Comparison of ENCODE assay signal across 27 mouse cellular contexts in the genomic region with DNA sequence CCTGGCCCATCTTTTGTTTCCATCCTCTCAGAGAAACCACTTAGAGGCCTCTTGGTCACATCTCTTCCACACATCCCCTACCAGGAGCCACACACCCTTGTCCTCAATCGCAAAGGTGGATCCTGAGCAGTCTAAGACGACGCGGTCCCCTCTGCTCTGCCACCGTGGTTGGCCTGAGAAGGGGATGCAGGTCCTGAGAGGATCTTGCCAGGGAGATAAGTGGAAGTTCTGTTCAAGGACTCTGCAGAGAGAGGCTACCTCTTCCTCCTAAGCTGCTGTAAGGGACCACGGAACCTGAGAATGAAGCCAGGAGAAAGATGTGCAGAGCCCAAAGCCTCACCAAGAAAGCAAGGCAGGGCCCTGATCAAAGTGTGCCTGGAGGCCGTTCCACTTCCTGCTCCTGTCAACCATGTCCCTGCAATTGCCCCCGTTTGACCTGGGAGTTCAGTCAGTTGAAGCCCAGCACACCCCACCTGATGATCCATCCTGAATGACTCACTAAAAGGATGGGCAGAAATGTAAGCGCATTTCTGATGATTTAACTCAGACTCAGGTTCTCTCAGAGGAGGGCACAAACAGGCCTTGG. TPM values are rescaled to one million over a fixed set of nuclear protein-coding genes. Genes with fewer than 3 reads are reported as not detected.
DNase-seq lines count a peak whose midpoint lies in the region; ATAC-seq lines count a peak whose summit lies in the region.
"Had no signal": no experiment of that assay in that cellular context is flagged by ENCODE, and none has a peak within 500 bp of the region (broad histone marks: within the 10 kb centered on the region; RNA-seq: fewer than 3 reads in every experiment).

No protein-coding gene starts in this region.

- H3K9me3 ChIP-seq in hindbrain, embryonic 10.5 days, result no peaks in the 10 kb centered on the region
- H3K9me3 ChIP-seq in hindbrain, embryonic 11.5 days (ENCODE audit: control insufficient read depth, low read length), result no peaks in the 10 kb centered on the region
- H3K9me3 ChIP-seq: heart, embryonic 15.5 days; intestine, embryonic 15.5 days; lung, embryonic 15.5 days had no signal

- H3K27me3 ChIP-seq in hindbrain, embryonic 10.5 days (ENCODE audit: insufficient read depth, poor library complexity, severe bottlenecking), result no peaks in the 10 kb centered on the region
- H3K27me3 ChIP-seq in hindbrain, embryonic 11.5 days (ENCODE audit: control insufficient read depth, insufficient read depth, low read length), result no peaks in the 10 kb centered on the region
- H3K27me3 ChIP-seq: CH12.LX; heart, embryonic 15.5 days; intestine, embryonic 15.5 days; limb, embryonic 13.5 days; lung, embryonic 15.5 days had no signal

- H3K27ac ChIP-seq in hindbrain, embryonic 10.5 days, result no peak overlapping the region
- no peak overlapping the region for H3K27ac ChIP-seq in hindbrain, embryonic 11.5 days (ENCODE audit: low read depth, low read length)
- H3K27ac ChIP-seq: heart, embryonic 15.5 days; intestine, embryonic 15.5 days; limb, embryonic 13.5 days had no signal

- peaks cover 28% of the 10 kb centered on the region for H3K4me1 ChIP-seq in hindbrain, embryonic 10.5 days (replicated peaks)
- H3K4me1 ChIP-seq in hindbrain, embryonic 11.5 days (replicated peaks; ENCODE audit: control insufficient read depth, insufficient read depth, low read length), result no peaks in the 10 kb centered on the region

- H3K4me2 ChIP-seq in hindbrain, embryonic 11.5 days (replicated peaks; ENCODE audit: low read depth, low read length), result no peak overlapping the region
- H3K4me2 ChIP-seq: heart, embryonic 15.5 days; intestine, embryonic 15.5 days; limb, embryonic 13.5 days; liver, embryonic 11.5 days; lung, embryonic 15.5 days; midbrain, embryonic 11.5 days had no signal

- no peak for ATAC-seq in hindbrain, embryonic 11.5 days (ENCODE audit: low FRiP score)
- ATAC-seq in granulocyte monocyte progenitor cell, adult 5-6 weeks (replicated peaks; ENCODE audit: poor library complexity, severe bottlenecking), result peak; percentile 15; the same call in 1 of the 2 replicates
- ATAC-seq: forebrain, embryonic 14.5 days; hindbrain, embryonic 16.5 days; intestine, embryonic 15.5 days; midbrain, embryonic 16.5 days had no signal

- H3K36me3 ChIP-seq in hindbrain, embryonic 10.5 days, result 0 out of 2 replicates have a peak, but pooled peaks cover 4% of the 10 kb centered on the region
- H3K36me3 ChIP-seq in hindbrain, embryonic 11.5 days (ENCODE audit: control insufficient read depth, insufficient read depth, low read length), result no peaks in the 10 kb centered on the region
- H3K36me3 ChIP-seq: heart, embryonic 15.5 days; intestine, embryonic 15.5 days; limb, embryonic 13.5 days; lung, embryonic 15.5 days had no signal

- WGBS in hindbrain, embryonic 10.5 days, result 80% methylated on average over 9 of the region's 9 CpGs
- WGBS in hindbrain, embryonic 11.5 days, result 86% methylated on average over 9 of the region's 9 CpGs

- no peak overlapping the region for H3K4me3 ChIP-seq in hindbrain, embryonic 10.5 days
- no peak overlapping the region for H3K4me3 ChIP-seq in hindbrain, embryonic 11.5 days (ENCODE audit: low read depth, low read length)
- H3K4me3 ChIP-seq: erythroblast, embryonic 14.5 days; heart, embryonic 15.5 days; intestine, embryonic 15.5 days; left cerebral cortex, adult 2 months; limb, embryonic 13.5 days; lung, embryonic 15.5 days had no signal

- H3K9ac ChIP-seq in hindbrain, embryonic 11.5 days (ENCODE audit: low read depth, low read length), result no peak overlapping the region
- H3K9ac ChIP-seq: heart, embryonic 15.5 days; intestine, embryonic 15.5 days; limb, embryonic 13.5 days; lung, embryonic 15.5 days had no signal

- DNase-seq in hindbrain, embryonic 10.5 days (ENCODE audit: low spot score), result peak; percentile 2
- DNase-seq in hindbrain, embryonic 11.5 days (ENCODE audit: low spot score), result no peak
- DNase-seq in urinary bladder, adult 2 months (ENCODE audit: low spot score), result peak; percentile 17
- no peak for DNase-seq in urinary bladder, adult 18-20 months (ENCODE audit: low spot score in 2 of 2)
- DNase-seq in ovary, postnatal 10 days (ENCODE audit: low spot score), result no peak
- DNase-seq: adrenal gland, adult 8-10 months; cerebellum, adult 8-10 months; embryo, embryonic 11 days; heart, postnatal 4 days; kidney, adult 2 months; kidney, postnatal 25 days; right cerebral cortex, adult 18-20 months; spleen, adult 18-20 months; thymus, postnatal 25 days had no signal

RNA-seq across cellular contexts. Expression of a gene that starts 46.9 kb away (rescaled TPM):
- 73.2 and 78.1 TPM in 2 replicates for polyA plus RNA-seq in hindbrain, embryonic 10.5 days (2016; fragmentation: Nextera tagmentation; extraction: Ambion mirVana)
- polyA plus RNA-seq in hindbrain, embryonic 11.5 days (2014; fragmentation: Nextera tagmentation; extraction: Ambion mirVana), result 112 and 119 TPM in 2 replicates
- 40.9 and 44.0 TPM in 2 replicates for polyA plus RNA-seq in urinary bladder, adult 2 months (2012; rRNA removed)
- total RNA-seq in granulocyte monocyte progenitor cell, adult 5-6 weeks (2014; fragmentation: Nextera tagmentation), result 245 and 269 TPM in 2 replicates
- total RNA-seq in granulocyte monocyte progenitor cell, adult 5-6 weeks (2017), result 248 and 302 TPM in 2 replicates

Comparison
In these comparisons a context has a peak if more than half of its experiments do, and no peak if none do; other contexts are left out.
1. DNase-seq: peak in hindbrain, embryonic 10.5 days (single experiment) and urinary bladder, adult 2 months (single experiment); none in hindbrain, embryonic 11.5 days (single experiment), urinary bladder, adult 18-20 months (0 of 2) and ovary, postnatal 10 days (single experiment).